Mouse (Mus musculus): ENCODE data around the gene Pth2. TPM values are rescaled to one million over a fixed set of nuclear protein-coding genes. Genes with fewer than 3 reads are reported as not detected.
"Not testable (repeated sequence)": the region's sequence is repeated elsewhere in the genome, so short reads cannot be mapped to it uniquely, and the experiment has no call there.

Pth2 gene
- polyA plus RNA-seq, 2 experiments = not detected

- WGBS (ENCODE audit: insufficient replicate concordance) = 81% methylated on average over 11 of the region's 11 CpGs
- no peak overlapping the region for H3K27ac ChIP-seq
- no peaks in the 10 kb centered on the region for H3K36me3 ChIP-seq (replicated peaks; ENCODE audit: control insufficient read depth, insufficient read depth, low read depth)
- ATAC-seq (ENCODE audit: insufficient read depth) (no peak), DNase-seq (ENCODE audit: low read depth in 3 of 3, low spot score in 3 of 3) (no peak)
- TF ChIP-seq EP300 (IDR thresholded peaks at IDR 0.05; ENCODE audit: low read depth) (no peak), CTCF (IDR thresholded peaks at IDR 0.05; ENCODE audit: low read depth) (no peak)
- H3K4me3 ChIP-seq (ENCODE audit: insufficient read depth in 1 of 2, low read depth in 2 of 2, low read length in 2 of 2) = no peak overlapping the region
- H3K27me3 ChIP-seq (ENCODE audit: control insufficient read depth, insufficient read depth, low read length) = no peaks in the 10 kb centered on the region
- no peaks in the 10 kb centered on the region for H3K9me3 ChIP-seq (ENCODE audit: control insufficient read depth, low read length)
- peaks cover 0 to 7% of the 10 kb centered on the region in 2 experiments; a peak in 1 of 4 replicates for H3K4me1 ChIP-seq (replicated peaks; ENCODE audit: control insufficient read depth in 2 of 2, insufficient read depth in 2 of 2, low read length in 1 of 2)
- no peak overlapping the region for H3K4me2 ChIP-seq (ENCODE audit: low read depth)
- no peak overlapping the region for H3K9ac ChIP-seq (replicated peaks)
Measured at GRCm38 (mm10) chr7:45147899-45148298, 32.9 kb upstream of the Pth2 start.

DNA sequence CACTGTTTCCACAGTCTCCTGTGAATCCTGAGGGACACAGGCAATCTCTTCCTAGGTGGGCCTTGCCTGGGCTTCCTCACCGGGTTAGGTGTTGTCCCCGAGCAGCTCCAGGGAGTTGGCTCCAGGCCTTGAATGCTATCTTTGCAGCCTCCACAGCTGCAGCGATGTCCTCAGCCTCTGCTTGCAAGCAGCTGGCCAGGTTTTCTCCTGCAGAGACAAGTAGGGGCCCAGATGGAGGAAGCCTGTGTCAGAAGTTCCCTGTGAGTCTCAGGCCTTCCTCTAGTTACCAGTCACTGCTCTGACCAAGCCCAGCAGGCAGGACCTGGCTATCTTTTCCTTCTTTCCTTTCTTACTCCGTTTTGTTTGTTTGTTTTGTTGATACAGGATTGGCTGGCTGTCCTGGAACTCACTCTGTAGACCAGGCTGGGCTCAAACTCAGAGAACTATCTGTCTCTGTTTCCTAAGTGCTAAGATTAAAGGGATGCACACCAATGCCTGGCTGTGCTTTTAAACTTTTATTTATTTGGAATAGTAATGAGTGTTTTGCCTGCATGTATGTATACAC lies 32.2 kb upstream of the Pth2 start:
- ATAC-seq (ENCODE audit: insufficient read depth) (no peak), DNase-seq (ENCODE audit: low read depth in 3 of 3, low spot score in 3 of 3) (no peak)
- no peak overlapping the region for H3K9ac ChIP-seq (replicated peaks)

DNA sequence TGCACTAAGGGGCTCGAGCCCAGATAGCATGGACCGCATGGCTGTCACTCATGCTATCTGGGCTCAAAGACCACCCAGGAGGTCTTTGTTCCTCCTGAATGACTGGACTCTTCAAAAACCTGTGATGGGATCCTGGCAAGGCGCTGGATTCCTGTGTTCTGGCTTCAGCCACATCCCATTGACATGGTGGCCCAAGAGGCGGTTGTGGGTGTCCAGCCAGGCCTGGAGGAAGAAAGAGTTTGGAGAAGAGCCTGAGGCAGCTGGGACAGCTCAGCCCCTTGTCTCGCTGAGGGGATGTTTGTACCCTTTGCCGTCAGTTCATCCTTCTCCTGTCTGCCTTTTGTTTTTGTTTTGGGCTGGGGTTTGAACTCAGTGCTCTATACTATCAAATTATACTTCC lies 31.2 kb upstream of the Pth2 start:
- Histone ChIP-seq H3K4me1 (replicated peaks; ENCODE audit: control insufficient read depth in 2 of 2, insufficient read depth in 2 of 2, low read length in 1 of 2) (peaks cover 6 to 11% of the 10 kb centered on the region in 2 experiments; a peak in 3 of 4 replicates), H3K27ac (no peak overlapping the region), H3K36me3 (replicated peaks; ENCODE audit: control insufficient read depth, insufficient read depth, low read depth) (no peaks in the 10 kb centered on the region), H3K4me2 (ENCODE audit: low read depth) (no peak overlapping the region), H3K4me3 (ENCODE audit: insufficient read depth in 1 of 2, low read depth in 2 of 2, low read length in 2 of 2) (no peak overlapping the region), H3K27me3 (ENCODE audit: control insufficient read depth, insufficient read depth, low read length) (no peaks in the 10 kb centered on the region), H3K9me3 (ENCODE audit: control insufficient read depth, low read length) (no peaks in the 10 kb centered on the region), H3K9ac (replicated peaks) (no peak overlapping the region)
- ATAC-seq (ENCODE audit: insufficient read depth) (no peak), DNase-seq (ENCODE audit: low read depth in 3 of 3, low spot score in 3 of 3) (no peak)
- 79% methylated on average over 6 of the region's 6 CpGs for WGBS (ENCODE audit: insufficient replicate concordance)
- TF ChIP-seq CTCF (IDR thresholded peaks at IDR 0.05; ENCODE audit: low read depth) (no peak), EP300 (IDR thresholded peaks at IDR 0.05; ENCODE audit: low read depth) (no peak)

More for the DNA sequence above, 32.2 kb upstream of the Pth2 start:
- WGBS (ENCODE audit: insufficient replicate concordance) = 60% methylated on average over 4 of the region's 4 CpGs
- Histone ChIP-seq H3K27me3 (ENCODE audit: control insufficient read depth, insufficient read depth, low read length) (no peaks in the 10 kb centered on the region), H3K4me2 (ENCODE audit: low read depth) (no peak overlapping the region), H3K4me3 (ENCODE audit: insufficient read depth in 1 of 2, low read depth in 2 of 2, low read length in 2 of 2) (no peak overlapping the region), H3K36me3 (replicated peaks; ENCODE audit: control insufficient read depth, insufficient read depth, low read depth) (no peaks in the 10 kb centered on the region), H3K4me1 (replicated peaks; ENCODE audit: control insufficient read depth in 2 of 2, insufficient read depth in 2 of 2, low read length in 1 of 2) (peaks cover 5 to 10% of the 10 kb centered on the region in 2 experiments; a peak in 3 of 4 replicates), H3K9me3 (ENCODE audit: control insufficient read depth, low read length) (no peaks in the 10 kb centered on the region), H3K27ac (no peak overlapping the region)
- no peak for TF ChIP-seq CTCF (IDR thresholded peaks at IDR 0.05; ENCODE audit: low read depth)
- no peak for TF ChIP-seq EP300 (IDR thresholded peaks at IDR 0.05; ENCODE audit: low read depth)

GRCm38 (mm10) chr7:45150321-45150720 lies 30.5 kb upstream of the Pth2 start:
- Histone ChIP-seq H3K4me1 (replicated peaks; ENCODE audit: control insufficient read depth in 2 of 2, insufficient read depth in 2 of 2, low read length in 1 of 2) (peaks cover 10 to 11% of the 10 kb centered on the region in 2 experiments; a peak in 3 of 4 replicates), H3K9me3 (ENCODE audit: control insufficient read depth, low read length) (no peaks in the 10 kb centered on the region), H3K27ac (no peak overlapping the region), H3K9ac (replicated peaks) (no peak overlapping the region), H3K4me3 (ENCODE audit: insufficient read depth in 1 of 2, low read depth in 2 of 2, low read length in 2 of 2) (no peak overlapping the region), H3K27me3 (ENCODE audit: control insufficient read depth, insufficient read depth, low read length) (no peaks in the 10 kb centered on the region), H3K4me2 (ENCODE audit: low read depth) (no peak overlapping the region), H3K36me3 (replicated peaks; ENCODE audit: control insufficient read depth, insufficient read depth, low read depth) (no peaks in the 10 kb centered on the region)
- no peak for TF ChIP-seq CTCF (IDR thresholded peaks at IDR 0.05; ENCODE audit: low read depth)
- TF ChIP-seq EP300 (IDR thresholded peaks at IDR 0.05; ENCODE audit: low read depth) = no peak
- ATAC-seq (ENCODE audit: insufficient read depth) (no peak), DNase-seq (ENCODE audit: low read depth in 3 of 3, low spot score in 3 of 3) (no peak)
- WGBS (ENCODE audit: insufficient replicate concordance) = 70% methylated on average over 4 of the region's 4 CpGs

DNA sequence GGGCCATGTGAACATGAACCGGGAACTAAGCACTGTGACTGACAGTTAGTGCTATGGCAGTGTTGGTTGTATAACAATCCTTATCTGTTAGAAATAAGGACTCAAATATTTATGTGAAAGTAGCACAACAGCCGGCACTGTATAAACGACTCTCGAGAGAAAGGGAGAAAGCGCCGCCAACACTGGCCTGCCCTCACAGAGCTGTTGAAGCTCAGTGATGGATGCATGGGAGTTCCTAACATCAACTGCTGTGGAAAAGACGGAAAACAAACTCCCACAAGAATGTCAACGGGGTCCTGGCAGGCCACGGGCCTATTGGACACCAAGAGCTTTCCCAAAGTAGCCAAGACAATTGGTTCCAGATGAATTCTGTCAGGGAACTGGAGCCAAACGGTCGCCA lies 29.5 kb upstream of the Pth2 start:
- TF ChIP-seq EP300 (IDR thresholded peaks at IDR 0.05; ENCODE audit: low read depth) (no peak), CTCF (IDR thresholded peaks at IDR 0.05; ENCODE audit: low read depth) (no peak)
- Histone ChIP-seq H3K9ac (replicated peaks) (no peak overlapping the region), H3K4me3 (ENCODE audit: insufficient read depth in 1 of 2, low read depth in 2 of 2, low read length in 2 of 2) (no peak overlapping the region), H3K4me1 (replicated peaks; ENCODE audit: control insufficient read depth in 2 of 2, insufficient read depth in 2 of 2, low read length in 1 of 2) (peaks cover 10 to 11% of the 10 kb centered on the region in 2 experiments; a peak in 3 of 4 replicates), H3K9me3 (ENCODE audit: control insufficient read depth, low read length) (no peaks in the 10 kb centered on the region), H3K27ac (no peak overlapping the region), H3K4me2 (ENCODE audit: low read depth) (no peak overlapping the region), H3K27me3 (ENCODE audit: control insufficient read depth, insufficient read depth, low read length) (no peaks in the 10 kb centered on the region), H3K36me3 (replicated peaks; ENCODE audit: control insufficient read depth, insufficient read depth, low read depth) (no peaks in the 10 kb centered on the region)
- 70% methylated on average over 11 of the region's 11 CpGs for WGBS (ENCODE audit: insufficient replicate concordance)
- DNase-seq (ENCODE audit: low read depth in 3 of 3, low spot score in 3 of 3) (no peak), ATAC-seq (ENCODE audit: insufficient read depth) (no peak)

- Histone ChIP-seq H3K9ac (replicated peaks) (peak overlapping the region; percentile 82), H3K4me3 (ENCODE audit: insufficient read depth in 1 of 2, low read depth in 2 of 2, low read length in 2 of 2) (peak overlapping the region in 1 of 2 experiments; percentile 74; a peak in 2 of 4 replicates), H3K4me2 (ENCODE audit: low read depth) (peak overlapping the region; percentile 98), H3K4me1 (replicated peaks; ENCODE audit: control insufficient read depth in 2 of 2, insufficient read depth in 2 of 2, low read length in 1 of 2) (peaks cover 10 to 11% of the 10 kb centered on the region in 2 experiments; a peak in 3 of 4 replicates)
- not testable (repeated sequence) for ATAC-seq (ENCODE audit: insufficient read depth); H3K27me3 ChIP-seq (ENCODE audit: control insufficient read depth, insufficient read depth, low read length); DNase-seq (ENCODE audit: low read depth in 3 of 3, low spot score in 3 of 3); H3K27ac ChIP-seq; H3K36me3 ChIP-seq (replicated peaks; ENCODE audit: control insufficient read depth, insufficient read depth, low read depth); H3K9me3 ChIP-seq (ENCODE audit: control insufficient read depth, low read length)
- 76% methylated on average over 2 of the region's 2 CpGs for WGBS (ENCODE audit: insufficient replicate concordance)
Measured at GRCm38 (mm10) chr7:45153052-45153451, 27.7 kb upstream of the Pth2 start.
